Mouse (Mus musculus) spleen, postnatal 14 days (tissue): Measurements from ENCODE around the gene Snx13.

Experiments
- DNase-seq, 2 experiments: peaks; one replicate each; pipeline ENCODE4 v3.0.0; 2021 to 2022; ENCODE audit warnings: low spot score in 2 of 2

The Snx13 gene

GRCm38 (mm10) chr12:35047320-35048225 is 587 bp downstream of the Snx13 start:
- peak; percentile 42 to 56 for DNase-seq

GRCm38 (mm10) chr12:35048891-35049290 is 1.9 kb downstream of the Snx13 start:
- no peak for DNase-seq

GRCm38 (mm10) chr12:35050501-35050900 is 3.5 kb downstream of the Snx13 start:
- no peak for DNase-seq

- DNase-seq = no peak
These were observed 4.2 kb downstream of the Snx13 start for GRCm38 (mm10) chr12:35050964-35051758.

GRCm38 (mm10) chr12:35054420-35054819 is 7.4 kb downstream of the Snx13 start:
- DNase-seq = no peak

GRCm38 (mm10) chr12:35055114-35056095 is 8.4 kb downstream of the Snx13 start:
- DNase-seq = no peak

- no peak for DNase-seq
These were observed 16.9 kb downstream of the Snx13 start for GRCm38 (mm10) chr12:35063697-35064468.

GRCm38 (mm10) chr12:35067621-35068020 is 20.6 kb downstream of the Snx13 start:
- DNase-seq = no peak

- no peak for DNase-seq
These were observed 24.4 kb downstream of the Snx13 start for GRCm38 (mm10) chr12:35071336-35071735.

GRCm38 (mm10) chr12:35072178-35072577 is 25.2 kb downstream of the Snx13 start:
- DNase-seq = no peak

GRCm38 (mm10) chr12:35075993-35076392 is 29.0 kb downstream of the Snx13 start:
- DNase-seq = no peak

GRCm38 (mm10) chr12:35123549-35123948 is 76.6 kb downstream of the Snx13 start:
- DNase-seq = no peak

- no peak for DNase-seq
These were observed 106.2 kb downstream of the Snx13 start for GRCm38 (mm10) chr12:35153186-35153585.

- DNase-seq = no peak
These were observed 107.2 kb downstream of the Snx13 start for GRCm38 (mm10) chr12:35154149-35154548.

- no peak for DNase-seq
These were observed 110.3 kb downstream of the Snx13 start for GRCm38 (mm10) chr12:35157237-35157636.

GRCm38 (mm10) chr12:35161690-35162089 is 114.7 kb downstream of the Snx13 start:
- no peak for DNase-seq

GRCm38 (mm10) chr12:35170275-35170674 is 123.3 kb downstream of the Snx13 start:
- DNase-seq = no peak

- DNase-seq = no peak
These were observed 129.0 kb downstream of the Snx13 start for GRCm38 (mm10) chr12:35175938-35176337.

- no peak for DNase-seq
These were observed 129.6 kb downstream of the Snx13 start for GRCm38 (mm10) chr12:35176628-35177027.

- peak; percentile 32 to 66 for DNase-seq
These were observed 135.7 kb downstream of the Snx13 start for GRCm38 (mm10) chr12:35182675-35183074.

GRCm38 (mm10) chr12:35184261-35184660 is 137.3 kb downstream of the Snx13 start:
- DNase-seq = no peak
